Comparison of ENCODE assay signal across 12 mouse cellular contexts in genomic region chr13:4400360-4400759, GRCm38 (mm10). TPM values are rescaled to one million over a fixed set of nuclear protein-coding genes. Genes with fewer than 3 reads are reported as not detected.
"Had no signal": no experiment of that assay in that cellular context is flagged by ENCODE, and none has a peak within 500 bp of the region (broad histone marks: within the 10 kb centered on the region; RNA-seq: fewer than 3 reads in every experiment).

No protein-coding gene starts in this region.

RNA-seq across cellular contexts. Expression of gene Akr1c6, which starts 33.7 kb away (rescaled TPM):
- total RNA-seq: neutrophil, adult 5-6 weeks had no signal
- polyA plus RNA-seq: neural tube, embryonic 13.5 days; neural tube, embryonic 14.5 days; neural tube, embryonic 15.5 days; small intestine, adult 2 months; spleen, adult 2 months; stomach, embryonic 14.5 days; stomach, postnatal 0 days; testis, adult 2 months; thymus, adult 2 months; thymus, postnatal 0 days; urinary bladder, adult 2 months had no signal
